Mouse (Mus musculus) ES-E14 (cell line): ENCODE measurements at regions not wholly inside any gene's neighbourhood (a gene's known extent, or its start where the extent isn't known, plus 50 kb on each side); places are given as distances from the start of the nearest gene placed in this dataset.

Experiments
- DNase-seq: peaks from one replicate; pipeline ENCODE4 v3.0.0-alpha.2; 2013; ENCODE audit warnings: low read depth, low spot score
- H3K27ac ChIP-seq: 2 replicates; pipeline ENCODE4 v1.5.1; 2012; ENCODE audit warnings: low read depth, mild to moderate bottlenecking, low read length, moderate library complexity, mixed read lengths; ENCODE audit not compliant: poor library complexity, insufficient read depth, severe bottlenecking
- H3K36me3 ChIP-seq: 2 replicates; pipeline ENCODE4 v1.6.1; 2012; ENCODE audit warnings: mild to moderate bottlenecking, low read length, moderate library complexity, mixed read lengths; ENCODE audit not compliant: control insufficient read depth, poor library complexity, insufficient read depth, severe bottlenecking
- H3K4me1 ChIP-seq, 2 experiments: fragments of 150-350 bp in 1 of 2; sonication (generic) in 1 of 2; 2 replicates each; pipeline ENCODE4 v1.6.1; 2012; ENCODE audit warnings: low read length in 2 of 2, mild to moderate bottlenecking in 1 of 2, mixed read lengths in 1 of 2; ENCODE audit not compliant: control insufficient read depth in 2 of 2, insufficient read depth in 2 of 2, poor library complexity in 1 of 2
- H3K4me3 ChIP-seq, 2 experiments: fragments of 150-350 bp in 1 of 2; sonication (generic) in 1 of 2; 2 replicates each; pipeline ENCODE4 v1.5.1; 2012; ENCODE audit warnings: low read length in 2 of 2, low read depth in 1 of 2, mild to moderate bottlenecking in 1 of 2, mixed read lengths in 1 of 2; ENCODE audit not compliant: insufficient read depth in 1 of 2, poor library complexity in 1 of 2, severe bottlenecking in 1 of 2
- H3K9ac ChIP-seq: 2 replicates; pipeline ENCODE4 v1.6.1; 2012; ENCODE audit warnings: low read depth, mild to moderate bottlenecking, low read length, mixed read lengths; ENCODE audit not compliant: poor library complexity, insufficient read depth, severe bottlenecking
- H3K9me3 ChIP-seq: fragments of 150-350 bp; sonication (generic); 2 replicates; pipeline ENCODE4 v1.6.1; 2012; ENCODE audit warnings: low read depth, mild to moderate bottlenecking, low read length; ENCODE audit not compliant: control insufficient read depth, insufficient read depth
- HCFC1 ChIP-seq: IDR thresholded peaks from 2 replicates; pipeline ENCODE4 v1.6.1; 2012; ENCODE audit warnings: low read length, inconsistent platforms, borderline replicate concordance; ENCODE audit not compliant: insufficient read depth
- MAFK ChIP-seq: IDR thresholded peaks from 2 replicates; pipeline ENCODE4 v1.6.1; 2014; ENCODE audit warnings: mild to moderate bottlenecking, low read depth, low read length, inconsistent platforms; ENCODE audit not compliant: insufficient read depth
- ZC3H11A ChIP-seq: IDR thresholded peaks from 2 replicates; pipeline ENCODE4 v1.6.1; 2012; ENCODE audit warnings: low read depth, mild to moderate bottlenecking, inconsistent platforms, low read length, borderline replicate concordance
- in situ Hi-C, 2 experiments: fragments of 600-800 bp; cut with MboI; formaldehyde crosslinking; loops; one replicate each; pipeline ENCODE4 v1.15.1; 2025; ENCODE audit warnings: low sequenced_read_pairs in 2 of 2, inconsistent platforms in 1 of 2; ENCODE audit not compliant: unreplicated experiment in 2 of 2

- peak; percentile 90 for TF ChIP-seq ZC3H11A
- no peak for TF ChIP-seq MAFK
- TF ChIP-seq HCFC1 = no peak
- DNase-seq = peak; percentile 45
- no peak overlapping the region for H3K27ac ChIP-seq
- H3K9me3 ChIP-seq = no peaks in the 10 kb centered on the region
- no peaks in the 10 kb centered on the region for H3K4me1 ChIP-seq
- no peaks in the 10 kb centered on the region for H3K36me3 ChIP-seq
- H3K9ac ChIP-seq = no peak overlapping the region
- in situ Hi-C loops = no loop called here
- no peak overlapping the region for H3K4me3 ChIP-seq
Measured at GRCm38 (mm10) chr6:47395465-47396337, 57.5 kb upstream of the Cul1 start.
